Comparison of ENCODE assay signal across 8 mouse cellular contexts in genomic region chr11:96829813-96830538, GRCm38 (mm10). TPM values are rescaled to one million over a fixed set of nuclear protein-coding genes. Genes with fewer than 3 reads are reported as not detected.
A peak's percentile ranks its signal among the peaks of the same experiment; 100 is the strongest.
DNase-seq lines count a peak whose midpoint lies in the region; ATAC-seq and TF ChIP-seq lines count a peak whose summit lies in the region.

Gene Nfe2l1, minus strand, starts transcription at chr11:96829968.

- TF ChIP-seq CTCF in MEL (IDR thresholded peaks at IDR 0.05 in 2 of 3, conservative IDR thresholded peaks at IDR 0.05 in 1 of 3; ENCODE audit: control insufficient read depth in 1 of 3, insufficient read depth in 1 of 3, low read depth in 2 of 3, low read length in 3 of 3, poor library complexity in 1 of 3, severe bottlenecking in 1 of 3): no peak
- TF ChIP-seq CTCF in cerebellum, adult 2 months (IDR thresholded peaks at IDR 0.05; ENCODE audit: borderline replicate concordance, insufficient read depth, low read depth, low read length): no peak
- peak; percentile 28 for TF ChIP-seq CTCF in forebrain, postnatal 0 days (IDR thresholded peaks at IDR 0.05; ENCODE audit: low read depth)

- H3K9me3 ChIP-seq in MEL (replicated peaks; ENCODE audit: insufficient read depth, low read length): no peaks in the 10 kb centered on the region
- H3K9me3 ChIP-seq in forebrain, postnatal 0 days (ENCODE audit: low read length): no peaks in the 10 kb centered on the region
- H3K9me3 ChIP-seq in lung, embryonic 15.5 days: no peaks in the 10 kb centered on the region

- peaks cover 10 to 40% of the 10 kb centered on the region in 2 experiments for H3K36me3 ChIP-seq in MEL (ENCODE audit: control insufficient read depth in 1 of 2, insufficient read depth in 2 of 2, low read length in 2 of 2)
- peaks cover 13% of the 10 kb centered on the region for H3K36me3 ChIP-seq in forebrain, postnatal 0 days (ENCODE audit: insufficient read depth)
- peaks cover 15% of the 10 kb centered on the region for H3K36me3 ChIP-seq in lung, embryonic 15.5 days

- H3K4me2 ChIP-seq in forebrain, postnatal 0 days (ENCODE audit: low read depth): peak within 1 kb of the TSS; percentile 74
- peak within 1 kb of the TSS; percentile 65 for H3K4me2 ChIP-seq in lung, embryonic 15.5 days

- ATAC-seq in forebrain, postnatal 0 days: peak; percentile 99
- peak; percentile 99 for ATAC-seq in lung, embryonic 15.5 days (ENCODE audit: borderline replicate concordance, extremely low read depth, low FRiP score, low TSS enrichment)

- 0 out of 4 replicates have a peak, but pooled peaks of 1 of the 2 experiments have one; percentile 10 for TF ChIP-seq EP300 in MEL (IDR thresholded peaks at IDR 0.05; ENCODE audit: low read depth in 1 of 2, low read length in 2 of 2)

- peak; percentile 100 for DNase-seq in MEL (ENCODE audit: low read depth, low spot score)
- peak; percentile 97 to 100 for DNase-seq in cerebellum, adult 2 months
- peak; percentile 98 for DNase-seq in forebrain, postnatal 0 days
- DNase-seq in heart, postnatal 4 days: peak; percentile 98
- DNase-seq in layer of hippocampus, adult 8-10 months (ENCODE audit: low spot score in 2 of 2): peak; percentile 99 to 100
- DNase-seq in ovary, adult 18-20 months (ENCODE audit: low spot score): peak; percentile 99
- DNase-seq in thymus, postnatal 0 days (ENCODE audit: low spot score): peak; percentile 99

- H3K27ac ChIP-seq in MEL (ENCODE audit: control insufficient read depth, low read depth, low read length): peak within 1 kb of the TSS; percentile 98
- peak within 1 kb of the TSS; percentile 56 for H3K27ac ChIP-seq in cerebellum, adult 2 months (ENCODE audit: insufficient read depth, low read length)
- H3K27ac ChIP-seq in forebrain, postnatal 0 days (ENCODE audit: low read depth, low read length): peak within 1 kb of the TSS; percentile 95
- H3K27ac ChIP-seq in lung, embryonic 15.5 days: peak within 1 kb of the TSS; percentile 100

- peak; percentile 53 to 87 for TF ChIP-seq POLR2A in MEL (IDR thresholded peaks at IDR 0.05; ENCODE audit: control insufficient read depth in 1 of 2, insufficient read depth in 1 of 2, low read depth in 1 of 2, low read length in 2 of 2, poor library complexity in 1 of 2)
- peak; percentile 58 for TF ChIP-seq POLR2A in cerebellum, adult 2 months (IDR thresholded peaks at IDR 0.05; ENCODE audit: borderline replicate concordance, insufficient read depth, low read length)

- under 1% methylated on average over 51 of the region's 51 CpGs for WGBS in cerebellum, adult 2 months
- WGBS in forebrain, postnatal 0 days: under 1% methylated on average over 51 of the region's 51 CpGs
- 0% methylated on average over 51 of the region's 51 CpGs for WGBS in lung, embryonic 15.5 days

- no peak for TF ChIP-seq RAD21 in MEL (IDR thresholded peaks at IDR 0.05; ENCODE audit: low read depth, low read length)

- peaks cover 47% of the 10 kb centered on the region for H3K79me2 ChIP-seq in MEL (ENCODE audit: control insufficient read depth, insufficient read depth, low read length, poor library complexity)

- peaks cover 0 to 1% of the 10 kb centered on the region in 2 experiments; a peak in 2 of 4 replicates for H3K27me3 ChIP-seq in MEL (ENCODE audit: control insufficient read depth in 1 of 2, insufficient read depth in 2 of 2, low read length in 2 of 2)
- no peaks in the 10 kb centered on the region for H3K27me3 ChIP-seq in cerebellum, adult 2 months (ENCODE audit: control insufficient read depth, insufficient read depth, low read length)
- H3K27me3 ChIP-seq in forebrain, postnatal 0 days (ENCODE audit: insufficient read depth, low read length): no peaks in the 10 kb centered on the region
- H3K27me3 ChIP-seq in lung, embryonic 15.5 days: no peaks in the 10 kb centered on the region

- H3K4me3 ChIP-seq in MEL (ENCODE audit: control insufficient read depth in 1 of 2, insufficient read depth in 1 of 2, low read depth in 2 of 2, low read length in 2 of 2): peak within 1 kb of the TSS; percentile 77 to 87
- peak within 1 kb of the TSS; percentile 76 for H3K4me3 ChIP-seq in cerebellum, adult 2 months (replicated peaks; ENCODE audit: insufficient read depth, low read depth, low read length)
- H3K4me3 ChIP-seq in forebrain, postnatal 0 days (ENCODE audit: low read depth, low read length): peak within 1 kb of the TSS; percentile 87
- peak within 1 kb of the TSS; percentile 84 for H3K4me3 ChIP-seq in lung, embryonic 15.5 days

- peaks cover 5 to 36% of the 10 kb centered on the region in 2 experiments for H3K4me1 ChIP-seq in MEL (ENCODE audit: control insufficient read depth in 1 of 2, insufficient read depth in 2 of 2, low read length in 2 of 2)
- peaks cover 21% of the 10 kb centered on the region for H3K4me1 ChIP-seq in cerebellum, adult 2 months (ENCODE audit: control insufficient read depth, insufficient read depth, low read length)
- H3K4me1 ChIP-seq in forebrain, postnatal 0 days (ENCODE audit: insufficient read depth): peaks cover 10% of the 10 kb centered on the region
- H3K4me1 ChIP-seq in lung, embryonic 15.5 days: peaks cover 43% of the 10 kb centered on the region

- peak within 1 kb of the TSS; percentile 97 for H3K9ac ChIP-seq in MEL (ENCODE audit: control insufficient read depth, low read depth, low read length, poor library complexity, severe bottlenecking)
- H3K9ac ChIP-seq in forebrain, postnatal 0 days: peak within 1 kb of the TSS; percentile 79
- H3K9ac ChIP-seq in lung, embryonic 15.5 days: peak within 1 kb of the TSS; percentile 90

TF ChIP-seq in MEL, 35 proteins besides CTCF, POLR2A, EP300 and RAD21 (continues in another document):
- no peak for TF ChIP-seq GATA1 (IDR thresholded peaks at IDR 0.05; ENCODE audit: low read depth, low read length)
- peak; percentile 73 for TF ChIP-seq USF1 (IDR thresholded peaks at IDR 0.05; ENCODE audit: low read depth, low read length)
- no peak for TF ChIP-seq MYB (IDR thresholded peaks at IDR 0.05; ENCODE audit: low read depth, low read length)
- TF ChIP-seq POLR2AphosphoS2 (IDR thresholded peaks at IDR 0.05; ENCODE audit: low read length): peak; percentile 82
- TF ChIP-seq MAZ (IDR thresholded peaks at IDR 0.05; ENCODE audit: low read depth, low read length): peak; percentile 96
- peak; percentile 91 for TF ChIP-seq CHD2 (IDR thresholded peaks at IDR 0.05; ENCODE audit: low read length)
- peak; percentile 37; the same call in 1 of the 2 replicates for TF ChIP-seq ZMIZ1 (IDR thresholded peaks at IDR 0.05; ENCODE audit: low read depth, low read length)
- TF ChIP-seq CHD1 (IDR thresholded peaks at IDR 0.05; ENCODE audit: low read depth, low read length): no peak
- TF ChIP-seq MEF2A (IDR thresholded peaks at IDR 0.05; ENCODE audit: extremely low read depth, insufficient replicate concordance, low read depth, low read length, poor library complexity, severe bottlenecking): no peak
- TF ChIP-seq NELFE (IDR thresholded peaks at IDR 0.05; ENCODE audit: low read depth, low read length): peak; percentile 80
- no peak for TF ChIP-seq RCOR1 (IDR thresholded peaks at IDR 0.05; ENCODE audit: low read depth, low read length)
- TF ChIP-seq USF2 (IDR thresholded peaks at IDR 0.05; ENCODE audit: borderline replicate concordance in 1 of 2, insufficient read depth in 1 of 2, low read depth in 1 of 2, low read length in 2 of 2): no peak
- no peak for TF ChIP-seq ZNF384 (IDR thresholded peaks at IDR 0.05; ENCODE audit: low read depth, low read length)
- peak; percentile 64 for TF ChIP-seq KAT2A (conservative IDR thresholded peaks at IDR 0.05; ENCODE audit: low read depth, low read length)
- TF ChIP-seq POLR2AphosphoS5 (IDR thresholded peaks at IDR 0.05; ENCODE audit: borderline replicate concordance, low read depth, low read length): 0 out of 2 replicates have a peak, but pooled peaks have one; percentile 29
- TF ChIP-seq NRF1 (IDR thresholded peaks at IDR 0.05; ENCODE audit: insufficient read depth, low read depth, low read length, poor library complexity, severe bottlenecking): peak; percentile 55; the same call in 1 of the 2 replicates
- TF ChIP-seq SIN3A (IDR thresholded peaks at IDR 0.05; ENCODE audit: low read length): 0 out of 2 replicates have a peak, but pooled peaks have one; percentile 80
- 0 out of 2 replicates have a peak, but pooled peaks have one; percentile 58 for TF ChIP-seq TBP (IDR thresholded peaks at IDR 0.05; ENCODE audit: low read depth, low read length)
- peak; percentile 98 for TF ChIP-seq MYC (IDR thresholded peaks at IDR 0.05; ENCODE audit: low read depth, low read length)
- peak; percentile 98 for TF ChIP-seq MAX (IDR thresholded peaks at IDR 0.05; ENCODE audit: low read length)
- no peak for TF ChIP-seq GABPA (IDR thresholded peaks at IDR 0.05; ENCODE audit: low read depth, low read length)
- TF ChIP-seq ETS1 (IDR thresholded peaks at IDR 0.05; ENCODE audit: low read depth, low read length): peak; percentile 24; the same call in 1 of the 2 replicates
- TF ChIP-seq HCFC1 (IDR thresholded peaks at IDR 0.05; ENCODE audit: low read depth, low read length): peak; percentile 85
- no peak for TF ChIP-seq BHLHE40 (IDR thresholded peaks at IDR 0.05; ENCODE audit: borderline replicate concordance, low read depth, low read length)
- no peak for TF ChIP-seq E2F4 (IDR thresholded peaks at IDR 0.05; ENCODE audit: borderline replicate concordance, low read depth, low read length)
- peak; percentile 32; the same call in 1 of the 2 replicates for TF ChIP-seq TCF12 (IDR thresholded peaks at IDR 0.05; ENCODE audit: low read depth, low read length)
- no peak for TF ChIP-seq MAFK (IDR thresholded peaks at IDR 0.05; ENCODE audit: borderline replicate concordance, low read depth, low read length)
- TF ChIP-seq JUND (IDR thresholded peaks at IDR 0.05; ENCODE audit: low read depth, low read length): no peak
- TF ChIP-seq MXI1 (IDR thresholded peaks at IDR 0.05; ENCODE audit: low read depth, low read length): peak; percentile 85
- TF ChIP-seq SMC3 (IDR thresholded peaks at IDR 0.05; ENCODE audit: low read depth, low read length): no peak
- no peak for TF ChIP-seq TAL1 (IDR thresholded peaks at IDR 0.05; ENCODE audit: low read length)

RNA-seq across cellular contexts. Expression of gene Nfe2l1, which starts in this region (rescaled TPM):
- 44.8 and 47.0 TPM in 2 replicates for total RNA-seq in MEL (2012; rRNA removed)
- 10 to 100 TPM; 37.5 to 66.5 TPM for polyA plus RNA-seq in MEL (2012; ENCODE audit: insufficient read depth in 1 of 2, insufficient read length in 2 of 2, low read depth in 1 of 2, low replicate concordance in 2 of 2, missing spikeins in 1 of 2)
- 183 and 215 TPM in 2 replicates for polyA plus RNA-seq in cerebellum, adult 2 months (2012; rRNA removed)
- total RNA-seq in forebrain, postnatal 0 days (2014; rRNA removed): 46.5 and 57.4 TPM in 2 replicates
- 47.3 and 62.4 TPM in 2 replicates for polyA plus RNA-seq in forebrain, postnatal 0 days (2015; fragmentation: Nextera tagmentation; extraction: Ambion mirVana)
- 100 to 1,000 TPM; 200 to 203 TPM for total RNA-seq in heart, postnatal 4 days (2021)
- total RNA-seq in layer of hippocampus, adult 8-10 months (2022): 100 to 1,000 TPM; 234 to 271 (median 260) TPM
- polyA plus RNA-seq in lung, embryonic 15.5 days (2015; fragmentation: Nextera tagmentation; extraction: Ambion mirVana): 62.5 and 65.0 TPM in 2 replicates
- 34.9 and 40.6 TPM in 2 replicates for polyA plus RNA-seq in thymus, postnatal 0 days (2015; fragmentation: Nextera tagmentation; extraction: Ambion mirVana)

Comparison
In these comparisons a context has a peak if more than half of its experiments do, and no peak if none do; other contexts are left out.
1. Peak in every context shown above with its lines: DNase-seq, ATAC-seq, H3K4me3 ChIP-seq and H3K27ac ChIP-seq.